Mouse (Mus musculus): ENCODE measurements around the gene Nms.

DNA sequence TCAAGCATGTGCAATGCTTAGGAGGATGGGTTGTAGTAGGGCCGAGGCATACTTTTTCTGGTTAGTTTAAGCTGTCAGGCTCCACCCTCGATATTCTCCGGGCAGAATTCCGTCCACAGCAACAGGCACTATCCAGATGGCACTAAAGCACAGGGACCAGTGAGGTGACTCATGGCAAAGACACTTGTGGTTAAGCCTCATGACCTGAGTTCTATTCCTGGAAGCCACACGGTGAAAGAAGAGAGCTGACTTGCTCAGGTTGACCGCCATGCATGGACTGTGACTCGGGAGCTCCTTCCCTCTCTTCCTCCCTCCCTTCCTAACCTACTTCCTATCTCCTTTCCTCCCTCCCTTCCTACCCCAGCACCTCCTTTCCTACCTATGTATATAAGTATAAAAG is 41.0 kb downstream of the Nms start:
- no peak for TF ChIP-seq CTCF (IDR thresholded peaks at IDR 0.05; ENCODE audit: insufficient read depth, low read length)
- TF ChIP-seq POLR2A (IDR thresholded peaks at IDR 0.05; ENCODE audit: borderline replicate concordance, extremely low read depth, low read depth, low read length): no peak

All from lung, adult 2 months (tissue).